Mouse (Mus musculus) megakaryocyte, embryonic 14.5 days (primary cell): Measurements from ENCODE around the gene Frmpd2.

Source experiments
- FLI1 ChIP-seq: IDR thresholded peaks from 2 replicates; pipeline ENCODE4 v1.6.1; 2012; ENCODE audit warnings: low read length, inconsistent platforms, mixed read lengths
- GATA1 ChIP-seq: IDR thresholded peaks from 3 replicates; pipeline ENCODE4 v1.6.1; 2012; ENCODE audit warnings: mixed read lengths, low read length, inconsistent platforms, borderline replicate concordance

DNA sequence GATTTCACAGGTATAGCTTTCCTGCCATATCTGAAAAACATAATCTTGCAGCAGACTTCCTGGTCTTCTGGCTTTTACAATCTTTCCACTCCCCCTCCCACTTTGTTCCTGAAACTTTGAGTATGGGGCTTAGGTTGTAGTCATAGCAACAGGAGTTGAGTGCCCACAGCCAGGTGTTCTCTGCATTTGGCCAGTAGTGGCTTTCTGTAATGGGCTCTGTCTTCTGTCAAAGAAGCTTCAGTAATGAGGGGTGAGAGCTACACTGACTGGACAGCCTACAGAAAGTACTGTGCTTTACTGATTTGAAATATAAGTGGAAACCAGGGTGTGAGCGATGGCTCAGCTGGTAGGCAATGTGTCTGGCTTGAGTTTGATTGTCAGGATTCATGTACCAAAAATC is 37.2 kb downstream of the Frmpd2 start:
- TF ChIP-seq GATA1 (no peak), FLI1 (no peak)
